Mouse (Mus musculus) Muller cell, postnatal 12 days (primary cell): ENCODE data around the gene 1700003E16Rik.

ENCODE experiments used
- DNase-seq: peaks from one replicate; pipeline ENCODE4 v3.0.0-alpha.2; 2015; ENCODE audit errors: inconsistent ontology term

The 1700003E16Rik gene

GRCm38 (mm10) chr6:83127419-83127818, 28.8 kb upstream of the 1700003E16Rik start:
- no peak for DNase-seq

DNA sequence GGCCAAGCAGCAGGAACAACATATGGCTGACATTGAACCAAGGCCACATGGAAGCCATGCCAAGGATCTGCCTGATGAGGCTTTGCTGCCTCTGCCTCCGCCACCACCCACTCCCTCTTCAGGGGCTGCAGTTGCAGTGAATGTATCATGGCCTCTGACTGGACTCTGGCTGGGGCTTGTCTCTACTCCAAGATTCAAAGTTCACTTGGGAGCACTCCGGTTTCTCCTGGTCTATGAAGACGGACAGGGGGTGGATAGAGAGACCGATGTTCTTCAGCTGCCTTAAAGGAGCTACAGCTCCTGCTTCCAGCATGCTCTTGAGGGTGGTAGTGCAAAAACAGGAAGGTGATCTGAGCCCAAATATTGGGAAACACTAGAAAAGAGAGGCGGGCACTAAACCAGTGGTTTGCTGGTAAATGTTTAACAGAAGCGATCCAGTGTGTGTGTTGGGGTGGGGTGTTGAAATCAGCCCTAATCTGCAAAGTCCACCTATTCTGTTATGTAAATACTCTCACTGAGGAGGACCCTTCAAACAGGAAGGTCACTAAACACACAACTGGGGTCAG, 24.7 kb upstream of the 1700003E16Rik start:
- no peak for DNase-seq

GRCm38 (mm10) chr6:83132176-83132919, 23.9 kb upstream of the 1700003E16Rik start:
- no peak for DNase-seq

DNA sequence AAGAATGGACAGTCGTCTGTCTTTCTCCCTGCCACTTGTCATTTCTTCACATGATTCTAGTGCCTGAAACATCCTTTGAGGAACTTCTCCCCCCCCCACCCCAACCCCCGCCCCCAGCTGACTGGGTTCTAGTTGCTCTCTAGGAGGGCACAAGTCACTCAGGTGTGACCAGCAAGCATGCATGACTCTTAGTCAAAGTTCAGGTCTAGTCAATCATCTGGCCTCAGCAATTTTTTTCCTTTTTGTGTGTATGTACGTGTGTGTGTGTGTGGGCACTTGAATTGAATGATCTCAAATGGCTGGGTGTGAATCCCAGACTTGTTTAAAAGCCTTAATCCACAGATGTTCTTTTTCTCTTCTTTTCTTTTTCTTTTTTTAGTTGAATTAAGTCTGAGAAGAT, 22.0 kb upstream of the 1700003E16Rik start:
- no peak for DNase-seq

DNA sequence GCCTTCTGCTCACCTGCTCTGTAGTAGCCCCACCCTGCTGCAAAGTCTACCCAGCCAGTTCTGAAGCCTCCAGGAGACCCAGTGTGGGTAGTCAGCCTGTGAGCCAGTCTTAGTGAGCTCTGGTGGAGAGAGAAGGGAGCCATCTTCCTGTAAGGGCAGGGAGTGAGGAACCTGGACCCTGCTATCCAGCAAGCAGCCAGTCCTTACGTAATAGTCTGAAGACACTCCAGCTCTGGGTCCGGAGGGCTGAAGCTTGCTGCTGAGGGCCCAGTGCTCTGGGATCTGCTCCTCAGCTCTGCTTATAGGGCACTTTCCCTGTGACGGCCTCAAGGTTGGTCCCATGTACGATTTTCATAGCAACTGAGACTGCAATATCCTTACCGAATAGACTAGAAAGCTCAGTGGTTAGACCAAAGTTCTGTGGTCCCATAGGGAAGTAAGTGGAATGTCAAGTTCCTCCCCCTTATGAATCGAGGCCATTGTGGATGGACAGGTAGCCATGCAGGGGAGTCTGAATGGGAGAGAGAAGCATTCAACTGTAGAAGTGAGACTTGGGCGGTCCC, 21.2 kb upstream of the 1700003E16Rik start, which contains the start of gene Rtkn:
Gene Rtkn (plus strand): TSS at position 513 of the 563 bp plus-strand sequence.
- no peak for DNase-seq

GRCm38 (mm10) chr6:83135571-83136161, 20.5 kb upstream of the 1700003E16Rik start:
- no peak for DNase-seq

DNA sequence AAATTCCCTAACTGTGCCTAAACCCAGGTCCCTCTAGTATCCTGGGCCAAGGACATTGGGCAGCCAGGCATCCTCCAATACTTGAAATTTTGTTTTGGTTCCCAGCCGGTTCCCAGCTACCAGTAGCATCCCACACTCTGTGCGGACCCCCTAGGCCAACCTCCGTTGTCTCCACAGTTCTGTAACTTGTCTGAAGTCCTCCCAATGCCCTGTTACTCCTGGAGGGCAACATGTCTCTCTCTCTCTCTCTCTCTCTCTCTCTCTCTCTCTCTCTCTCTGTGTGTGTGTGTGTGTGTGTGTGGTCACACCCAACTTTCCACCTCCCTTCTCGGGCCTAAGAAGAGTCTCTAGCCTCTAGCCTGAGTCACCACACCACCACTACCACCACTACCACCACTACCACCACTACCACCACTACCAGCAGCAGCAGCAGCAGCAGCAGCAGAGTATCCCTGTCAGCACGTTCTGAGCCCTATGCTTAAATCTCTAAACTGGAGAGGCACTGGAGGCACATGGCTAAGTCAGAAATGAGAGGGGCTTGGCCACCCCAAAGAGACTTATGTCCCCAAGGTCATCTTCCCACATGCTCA, 19.8 kb upstream of the 1700003E16Rik start:
- DNase-seq, result peak; percentile 22

GRCm38 (mm10) chr6:83136881-83137575, 19.2 kb upstream of the 1700003E16Rik start:
- DNase-seq, result peak; percentile 84

- peak; percentile 84 for DNase-seq
Observed at GRCm38 (mm10) chr6:83137576-83137950, 18.6 kb upstream of the 1700003E16Rik start.

DNA sequence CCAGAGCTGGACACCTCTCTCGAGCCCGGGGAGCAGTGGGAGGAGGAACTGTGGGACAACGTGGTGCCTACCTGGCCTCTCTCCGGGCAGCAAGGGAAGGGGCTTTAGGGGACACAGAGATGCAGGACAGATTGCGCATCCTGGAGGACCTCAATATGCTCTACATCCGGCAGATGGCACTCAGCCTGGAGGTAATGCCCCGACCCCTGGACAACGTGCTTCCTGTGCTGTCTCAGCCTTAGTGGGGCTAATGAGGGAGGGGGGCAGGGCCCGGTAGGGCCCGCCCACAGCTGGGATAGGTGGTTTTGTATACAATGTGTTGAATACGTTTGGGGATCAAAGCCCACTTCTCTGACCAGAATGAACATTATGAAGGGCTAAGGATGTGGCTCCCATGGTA, 18.1 kb upstream of the 1700003E16Rik start:
- peak; percentile 56 for DNase-seq

DNA sequence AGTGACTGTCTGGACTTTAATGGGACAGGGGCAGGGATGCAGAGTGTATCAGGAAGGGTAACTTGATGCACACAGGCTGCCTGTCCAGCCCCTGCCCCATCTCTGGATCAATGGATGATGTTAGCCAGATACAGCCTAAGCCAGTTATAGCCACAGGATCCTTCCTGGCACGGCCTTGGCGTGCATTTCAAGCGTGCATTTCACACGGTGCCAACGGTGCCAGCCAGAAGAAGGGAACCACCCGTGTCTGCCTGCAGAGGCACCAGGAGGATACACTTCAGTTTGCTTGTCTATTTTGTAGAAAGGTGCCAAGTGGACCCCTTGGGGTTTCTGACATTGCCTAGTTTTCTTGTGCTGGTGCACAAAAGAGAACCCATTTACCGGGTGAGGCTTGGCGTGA, 16.2 kb upstream of the 1700003E16Rik start:
- no peak for DNase-seq

GRCm38 (mm10) chr6:83141636-83142035, 14.6 kb upstream of the 1700003E16Rik start:
- DNase-seq, result peak; percentile 61

GRCm38 (mm10) chr6:83142211-83142731, 13.9 kb upstream of the 1700003E16Rik start:
- peak; percentile 54 for DNase-seq

- DNase-seq, result no peak
Observed at GRCm38 (mm10) chr6:83142886-83143285, 13.3 kb upstream of the 1700003E16Rik start.

- peak; percentile 70 for DNase-seq
Observed at GRCm38 (mm10) chr6:83145209-83145608, 11.0 kb upstream of the 1700003E16Rik start.

- no peak for DNase-seq
Observed at GRCm38 (mm10) chr6:83145805-83146204, 10.4 kb upstream of the 1700003E16Rik start.

DNA sequence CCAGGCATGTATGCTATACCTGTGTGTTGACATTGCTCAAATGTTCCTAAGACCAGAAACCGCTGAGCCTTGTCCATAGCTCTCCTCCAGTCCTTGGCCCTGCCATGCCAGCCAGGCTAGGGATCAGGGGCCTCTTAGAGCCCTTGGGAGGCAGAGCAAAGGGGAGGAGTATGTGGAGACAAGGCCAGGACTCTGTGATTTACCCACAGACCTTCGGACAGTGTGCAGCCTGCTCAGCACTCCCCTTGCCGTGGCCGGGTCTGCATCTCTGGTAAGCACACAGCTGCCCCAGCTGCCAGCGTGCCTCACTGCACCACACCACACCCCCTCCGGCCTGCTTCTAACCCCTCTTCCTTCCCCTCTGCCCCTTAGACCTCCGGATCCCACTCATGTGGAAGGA, 8.9 kb upstream of the 1700003E16Rik start:
- no peak for DNase-seq

- DNase-seq, result no peak
Observed at GRCm38 (mm10) chr6:83151721-83152120, 4.5 kb upstream of the 1700003E16Rik start.

GRCm38 (mm10) chr6:83153038-83153437, 3.2 kb upstream of the 1700003E16Rik start:
- no peak for DNase-seq

GRCm38 (mm10) chr6:83153485-83153884, 2.7 kb upstream of the 1700003E16Rik start:
- DNase-seq, result no peak

DNA sequence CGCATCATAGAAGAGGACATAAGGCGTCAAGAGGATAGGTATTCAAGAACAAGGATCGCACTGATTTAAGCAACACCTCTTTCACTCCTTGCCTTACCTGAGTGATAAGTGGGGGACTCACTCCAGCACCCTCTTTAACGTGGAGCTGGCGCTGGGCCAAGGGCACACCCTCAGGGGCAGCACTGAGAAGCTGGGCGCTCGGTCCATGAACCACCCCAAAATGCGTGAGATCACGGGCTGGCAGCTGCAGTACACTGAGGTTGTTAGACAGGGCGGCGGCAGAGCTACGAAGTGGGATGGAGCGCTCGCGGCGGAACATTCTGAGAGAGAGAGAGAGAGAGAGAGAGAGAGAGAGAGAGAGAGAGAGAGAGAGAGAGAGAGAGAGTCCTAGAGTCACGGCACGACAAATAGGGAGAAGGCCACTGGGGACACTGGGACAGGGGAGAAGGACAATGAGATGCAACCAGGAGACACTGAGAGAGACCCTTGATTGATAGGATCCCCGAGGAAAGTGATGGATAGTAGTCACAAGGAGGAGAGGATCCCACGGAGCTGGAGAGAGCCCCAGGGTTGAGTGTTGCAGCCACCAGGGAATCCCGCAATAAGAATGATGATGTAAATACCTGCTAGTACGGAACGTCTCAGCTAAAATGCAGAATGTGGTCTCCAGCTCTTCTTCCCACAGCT, 509 bp upstream of the 1700003E16Rik start:
- DNase-seq, result no peak
